Mouse (Mus musculus) large intestine, adult 2 months (tissue): ENCODE measurements around the gene Prss22. TPM values are rescaled to one million over a fixed set of nuclear protein-coding genes. Genes with fewer than 3 reads are reported as not detected.
"Not testable (repeated sequence)": the region's sequence is repeated elsewhere in the genome, so short reads cannot be mapped to it uniquely, and the experiment has no call there.

ENCODE experiments used
- DNase-seq: peaks from one replicate; pipeline ENCODE4 v3.0.0-alpha.2; 2012; ENCODE audit warnings: low read depth, low spot score
- WGBS: fragments of 180-500 bp; shearing (Covaris S2); methylation state at CpG from one replicate; pipeline ENCODE4 v1.1.7; 2018; 5-methylcytosine and 5-hydroxymethylcytosine counted together
- polyA plus RNA-seq: library from polyadenylated mRNA; depleted of rRNA; stranded (reverse); fragments of >200 nt; gene quantifications from 2 replicates; pipeline ENCODE4 v1.2.3, GENCODE M21; 2012; rRNA removed

Prss22 gene
- polyA plus RNA-seq, 1 experiment: 0.11 TPM

DNA sequence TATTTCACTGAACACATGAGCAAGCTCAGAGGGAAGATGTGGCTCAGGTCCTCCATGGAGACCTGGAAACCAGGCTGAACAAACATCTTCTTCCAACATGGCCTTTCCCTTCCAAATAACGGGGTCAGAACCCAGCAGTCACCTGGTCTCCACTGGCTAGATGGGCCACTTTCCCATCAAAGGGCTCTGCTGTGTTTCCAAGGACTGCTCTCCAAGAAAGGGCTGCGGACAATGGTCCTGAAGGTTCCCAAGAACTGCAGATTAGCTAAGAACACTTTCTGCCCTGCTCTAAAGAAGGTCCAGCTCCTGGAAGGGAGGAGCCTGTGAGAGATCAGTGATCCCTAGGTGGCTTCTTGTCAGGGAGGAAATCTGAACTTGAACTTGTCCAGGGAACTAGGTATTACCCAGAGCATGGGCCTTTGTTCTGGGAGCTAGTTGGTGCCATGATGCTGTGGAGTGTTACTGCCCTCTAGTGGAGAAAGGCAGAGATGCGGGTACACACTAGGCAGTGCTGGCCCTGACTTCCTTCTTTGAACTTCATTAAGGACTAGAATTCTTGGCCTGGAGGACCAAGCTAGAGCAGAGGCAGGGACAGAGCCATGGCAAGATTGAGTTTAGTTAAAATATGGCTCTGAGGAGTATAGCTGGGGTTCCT is 37.7 kb downstream of the Prss22 start:
- 31% methylated on average over 3 of the region's 3 CpGs for WGBS
- no peak for DNase-seq

DNA sequence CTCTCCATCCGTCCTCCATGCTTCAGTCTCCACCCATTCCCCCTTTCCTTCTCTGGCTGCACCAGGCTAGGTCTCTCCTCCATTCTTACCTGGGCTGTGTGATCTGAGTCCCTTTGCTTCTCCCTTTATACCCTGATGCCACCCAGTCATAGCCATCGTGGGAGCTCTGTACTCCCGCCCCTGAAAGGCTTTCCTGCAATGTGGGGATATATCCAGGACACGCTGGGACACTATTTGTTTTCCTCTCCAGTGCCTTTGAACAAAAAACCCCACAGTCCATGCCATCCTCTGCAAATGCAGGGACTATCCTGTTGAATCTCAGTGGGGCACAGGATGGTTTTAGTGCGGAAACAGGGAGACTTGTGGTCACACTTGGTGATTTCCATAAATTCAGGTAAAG is 42.7 kb downstream of the Prss22 start, which contains the start of gene Sbpl:
Gene Sbpl (minus strand): TSS at position 101 of the 400 bp plus-strand sequence.
- WGBS: 85% methylated on average over 5 of the region's 5 CpGs
- DNase-seq: no peak

DNA sequence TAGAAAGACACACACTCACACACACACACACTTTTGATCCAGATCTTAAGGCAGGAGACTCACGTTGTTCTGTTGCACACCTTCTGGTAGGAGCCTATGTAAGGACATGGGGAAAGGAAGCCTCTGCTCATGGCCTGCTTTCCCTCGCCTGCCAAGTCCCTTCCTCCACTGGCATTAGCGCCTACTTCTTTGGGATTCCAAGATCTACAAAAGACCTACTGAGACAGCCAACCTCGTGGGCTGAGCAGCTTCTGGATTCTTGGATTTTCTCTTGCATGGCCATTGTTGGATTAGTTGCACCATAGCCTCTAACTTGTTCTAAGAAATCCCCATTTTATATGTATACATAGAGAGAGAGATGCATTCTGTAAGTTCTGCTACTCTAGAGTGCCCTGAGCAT is 47.1 kb downstream of the Prss22 start:
- 86% methylated on average over 4 of the region's 4 CpGs for WGBS
- not testable (repeated sequence) for DNase-seq

DNA sequence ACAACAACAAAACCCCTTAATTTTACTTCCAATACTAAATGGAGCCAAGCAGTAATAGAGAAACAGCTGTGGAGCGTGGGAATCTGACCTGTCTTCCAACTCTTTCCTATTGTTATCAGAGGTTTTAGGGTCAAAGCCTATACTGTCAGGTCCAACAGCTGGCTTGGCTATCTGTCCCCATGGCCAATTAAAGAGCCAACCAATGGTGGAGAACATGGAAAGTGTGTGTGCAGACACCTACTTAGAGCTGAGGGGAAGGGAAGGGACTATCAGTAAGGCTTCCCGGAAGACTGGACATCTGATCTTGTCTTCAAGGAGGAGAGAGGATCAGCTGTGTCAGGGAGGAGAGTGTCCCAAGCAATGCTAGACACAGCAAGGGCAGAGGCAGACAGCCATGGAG is 48.8 kb downstream of the Prss22 start:
- WGBS: 88% methylated on average over 2 of the region's 2 CpGs
- DNase-seq: no peak

DNA sequence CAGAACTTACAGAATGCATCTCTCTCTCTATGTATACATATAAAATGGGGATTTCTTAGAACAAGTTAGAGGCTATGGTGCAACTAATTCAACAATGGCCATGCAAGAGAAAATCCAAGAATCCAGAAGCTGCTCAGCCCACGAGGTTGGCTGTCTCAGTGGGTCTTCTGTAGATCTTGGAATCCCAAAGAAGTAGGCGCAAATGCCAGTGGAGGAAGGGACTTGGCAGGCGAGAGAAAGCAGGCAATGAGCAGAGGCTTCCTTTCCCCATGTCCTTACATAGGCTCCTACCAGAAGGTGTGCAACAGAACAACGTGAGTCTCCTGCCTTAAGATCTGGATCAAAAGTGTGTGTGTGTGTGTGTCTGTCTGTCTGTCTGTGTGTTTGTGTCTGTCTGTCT is 50.4 kb downstream of the Prss22 start:
- WGBS: 87% methylated on average over 4 of the region's 4 CpGs
- DNase-seq: not testable (repeated sequence)

Other genes starting within 250 kb of the Prss22 start
- 27.3 and 34.9 TPM in 2 replicates for gene Flywch1, start 226.5 kb downstream of the Prss22 start, polyA plus RNA-seq
- gene Flywch2, start 212.0 kb downstream of the Prss22 start, polyA plus RNA-seq: 4.5 and 6.5 TPM in 2 replicates
- 284 and 419 TPM in 2 replicates for gene Srrm2, start 207.6 kb downstream of the Prss22 start, polyA plus RNA-seq
- gene Elob, start 169.0 kb downstream of the Prss22 start, polyA plus RNA-seq: 771 and 864 TPM in 2 replicates
- gene Prss33, start 162.0 kb downstream of the Prss22 start, polyA plus RNA-seq: 0.09 and 0.58 TPM in 2 replicates
- gene Prss32, start 154.2 kb downstream of the Prss22 start, polyA plus RNA-seq: 495 and 577 TPM in 2 replicates
- gene Prss41, start 153.9 kb downstream of the Prss22 start, polyA plus RNA-seq: 1.8 and 3.3 TPM in 2 replicates
- gene Prss21, start 130.0 kb downstream of the Prss22 start, polyA plus RNA-seq: not detected in 2 replicates
- gene Dcpp1, start 117.2 kb downstream of the Prss22 start, polyA plus RNA-seq: not detected in 2 replicates
- not detected in 2 replicates for gene Dcpp2, start 117.2 kb downstream of the Prss22 start, polyA plus RNA-seq
- gene Dcpp3, start 80.6 kb downstream of the Prss22 start, polyA plus RNA-seq: not detected in 2 replicates
- gene Sbp, start 56.4 kb downstream of the Prss22 start, polyA plus RNA-seq: not detected in 2 replicates
- gene Sbpl, start 42.8 kb downstream of the Prss22 start, polyA plus RNA-seq: not detected in 2 replicates
- 291 and 302 TPM in 2 replicates for gene Prss30, start 17.5 kb downstream of the Prss22 start, polyA plus RNA-seq
- 11.1 and 22.9 TPM in 2 replicates for gene Prss27, start 40.0 kb upstream of the Prss22 start, polyA plus RNA-seq
- 83.5 and 85.7 TPM in 2 replicates for gene Kctd5, start 75.4 kb upstream of the Prss22 start, polyA plus RNA-seq
- gene Pdpk1, start 152.8 kb upstream of the Prss22 start, polyA plus RNA-seq: 9.4 and 18.6 TPM in 2 replicates
- 87.2 and 105 TPM in 2 replicates for gene Amdhd2, start 165.7 kb upstream of the Prss22 start, polyA plus RNA-seq
- gene Atp6v0c, start 171.6 kb upstream of the Prss22 start, polyA plus RNA-seq: 799 and 841 TPM in 2 replicates
- gene Tbc1d24, start 207.5 kb upstream of the Prss22 start, polyA plus RNA-seq: 9.2 and 35.2 TPM in 2 replicates
- gene Ntn3, start 211.4 kb upstream of the Prss22 start, polyA plus RNA-seq: 0.78 and 1.1 TPM in 2 replicates
- 8.4 and 9.7 TPM in 2 replicates for gene Tedc2, start 222.8 kb upstream of the Prss22 start, polyA plus RNA-seq